Mouse (Mus musculus): ENCODE measurements around the gene Frmd4b. TPM values are rescaled to one million over a fixed set of nuclear protein-coding genes. Genes with fewer than 3 reads are reported as not detected.

The Frmd4b gene
- total and polyA plus RNA-seq, 3 experiments: 0.13 to 0.70 (median 0.13) TPM

DNA sequence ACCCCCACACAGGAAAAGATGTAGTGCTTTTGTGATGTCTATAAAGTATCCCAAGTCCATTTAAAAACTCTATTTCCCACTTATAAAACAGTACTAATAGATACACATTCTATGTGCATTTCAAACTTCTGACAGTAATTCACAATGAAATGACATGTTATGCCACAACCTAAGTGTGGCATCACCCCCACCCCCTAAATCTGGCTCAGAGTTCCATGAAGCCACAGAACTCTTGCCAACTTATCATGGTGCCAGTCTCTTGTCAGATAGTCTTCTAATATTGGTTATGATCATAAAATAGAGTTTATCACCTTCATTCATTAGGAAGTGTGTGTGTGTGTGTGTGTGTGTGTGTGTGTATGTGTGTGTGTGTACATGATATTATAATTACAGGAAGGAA, 3.2 kb downstream of the Frmd4b start:
- Histone ChIP-seq H3K27ac (ENCODE audit: insufficient read depth, low read depth) (no peak overlapping the region), H3K27me3 (replicated peaks) (no peaks in the 10 kb centered on the region), H3K79me2 (replicated peaks; ENCODE audit: control insufficient read depth, extremely low read depth, insufficient read depth, poor library complexity, severe bottlenecking) (no peaks in the 10 kb centered on the region), H3K36me3 (replicated peaks in 1 of 2; ENCODE audit: control insufficient read depth in 1 of 2, insufficient read depth in 1 of 2, low read length in 1 of 2) (no peaks in the 10 kb centered on the region), H3K9ac (ENCODE audit: insufficient read depth, low read depth) (no peak overlapping the region), H3K4me2 (ENCODE audit: insufficient read depth, low read depth, poor library complexity, severe bottlenecking) (no peak overlapping the region), H3K4me1 (ENCODE audit: control insufficient read depth in 1 of 2, insufficient read depth in 2 of 2) (no peaks in the 10 kb centered on the region), H3K9me3 (replicated peaks; ENCODE audit: low read length) (no peaks in the 10 kb centered on the region), H3K4me3 (replicated peaks in 1 of 3; ENCODE audit: low read depth in 2 of 3, low read length in 2 of 3, poor library complexity in 1 of 3) (no peak overlapping the region)
- TF ChIP-seq POLR2A (IDR thresholded peaks at IDR 0.05; ENCODE audit: low read depth, low read length) (no peak), ELF1 (IDR thresholded peaks at IDR 0.05; ENCODE audit: low read depth, low read length) (no peak), KAT2A (IDR thresholded peaks at IDR 0.05; ENCODE audit: insufficient replicate concordance, low read length) (no peak), PAX5 (IDR thresholded peaks at IDR 0.05; ENCODE audit: low read length) (no peak), JUND (conservative IDR thresholded peaks at IDR 0.05; ENCODE audit: low read depth, low read length) (no peak), MEF2A (IDR thresholded peaks at IDR 0.05; ENCODE audit: borderline replicate concordance, low read depth, low read length) (no peak), GABPA (IDR thresholded peaks at IDR 0.05; ENCODE audit: insufficient replicate concordance, low read depth, low read length) (no peak), NRF1 (IDR thresholded peaks at IDR 0.05; ENCODE audit: low read depth, low read length) (no peak), USF2 (conservative IDR thresholded peaks at IDR 0.05; ENCODE audit: low read depth, low read length) (no peak), MXI1 (IDR thresholded peaks at IDR 0.05; ENCODE audit: low read depth, low read length) (no peak), CTCF (conservative IDR thresholded peaks at IDR 0.05 in 1 of 2, IDR thresholded peaks at IDR 0.05 in 1 of 2; ENCODE audit: low read depth in 2 of 2, low read length in 2 of 2) (no peak), ETS1 (conservative IDR thresholded peaks at IDR 0.05; ENCODE audit: low read depth, low read length) (no peak), ZMIZ1 (IDR thresholded peaks at IDR 0.05; ENCODE audit: low read depth, low read length) (no peak), TCF12 (IDR thresholded peaks at IDR 0.05; ENCODE audit: low read depth, low read length) (no peak), POLR2AphosphoS2 (IDR thresholded peaks at IDR 0.05; ENCODE audit: low read depth, low read length) (no peak), ZNF384 (IDR thresholded peaks at IDR 0.05; ENCODE audit: low read depth, low read length) (no peak), TBP (conservative IDR thresholded peaks at IDR 0.05; ENCODE audit: low read depth, low read length) (no peak), IRF4 (IDR thresholded peaks at IDR 0.05; ENCODE audit: low read depth, low read length) (no peak), EP300 (IDR thresholded peaks at IDR 0.05; ENCODE audit: low read length) (no peak), USF1 (IDR thresholded peaks at IDR 0.05; ENCODE audit: low read depth, low read length) (no peak)
- in situ Hi-C loops (cut with MboI; ENCODE audit: low pct_ligation_motif_present, low pct_unique_long_range_greater_than_20kb, low sequenced_read_pairs): no loop called here
- DNase-seq (ENCODE audit: extremely low read depth): no peak
- dilution Hi-C loops (cut with MboI; ENCODE audit: extremely low pct_ligation_motif_present, extremely low pct_unique_long_range_greater_than_20kb, low sequenced_read_pairs): no loop called here

DNA sequence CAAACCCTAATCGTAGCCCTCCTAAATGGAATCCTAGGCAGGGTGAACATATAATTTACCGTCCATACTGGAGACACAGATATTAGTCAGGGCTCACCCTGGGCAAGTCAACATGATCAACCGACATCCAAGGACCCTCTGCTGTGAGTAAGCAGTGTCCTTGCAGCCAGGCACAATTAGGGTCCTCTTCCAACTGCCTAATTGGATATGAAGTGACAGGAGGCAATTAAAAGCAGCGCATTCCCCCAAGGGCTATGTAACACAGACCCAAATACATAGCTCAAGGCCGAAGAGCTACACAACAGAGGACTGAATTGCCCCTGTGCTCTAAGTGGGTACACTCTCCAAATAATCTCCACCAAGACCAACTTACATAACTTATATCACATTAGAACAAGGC, 4.5 kb downstream of the Frmd4b start:
- no peak overlapping the region for H3K4me2 ChIP-seq (ENCODE audit: insufficient read depth, low read depth, poor library complexity, severe bottlenecking)
- no peak for TF ChIP-seq JUND (conservative IDR thresholded peaks at IDR 0.05; ENCODE audit: low read depth, low read length)
- TF ChIP-seq ETS1 (conservative IDR thresholded peaks at IDR 0.05; ENCODE audit: low read depth, low read length): no peak
- TF ChIP-seq MAZ (IDR thresholded peaks at IDR 0.05; ENCODE audit: low read depth, low read length): no peak
- no peak for TF ChIP-seq CTCF (conservative IDR thresholded peaks at IDR 0.05 in 1 of 2, IDR thresholded peaks at IDR 0.05 in 1 of 2; ENCODE audit: low read depth in 2 of 2, low read length in 2 of 2)
- TF ChIP-seq RCOR1 (conservative IDR thresholded peaks at IDR 0.05; ENCODE audit: low read depth, low read length): no peak
- no peak for TF ChIP-seq MAFK (IDR thresholded peaks at IDR 0.05; ENCODE audit: insufficient replicate concordance, low read length)
- no peak for TF ChIP-seq ZNF384 (IDR thresholded peaks at IDR 0.05; ENCODE audit: low read depth, low read length)
- TF ChIP-seq PAX5 (IDR thresholded peaks at IDR 0.05; ENCODE audit: low read length): no peak
- TF ChIP-seq SMC3 (IDR thresholded peaks at IDR 0.05; ENCODE audit: low read depth, low read length): no peak
- no peak for TF ChIP-seq HCFC1 (IDR thresholded peaks at IDR 0.05; ENCODE audit: low read depth, low read length)
- TF ChIP-seq KAT2A (IDR thresholded peaks at IDR 0.05; ENCODE audit: insufficient replicate concordance, low read length): no peak
- no peaks in the 10 kb centered on the region for H3K9me3 ChIP-seq (replicated peaks; ENCODE audit: low read length)
- dilution Hi-C loops (cut with MboI; ENCODE audit: extremely low pct_ligation_motif_present, extremely low pct_unique_long_range_greater_than_20kb, low sequenced_read_pairs) (no loop called here), in situ Hi-C loops (cut with MboI; ENCODE audit: low pct_ligation_motif_present, low pct_unique_long_range_greater_than_20kb, low sequenced_read_pairs) (no loop called here)
- no peaks in the 10 kb centered on the region for H3K79me2 ChIP-seq (replicated peaks; ENCODE audit: control insufficient read depth, extremely low read depth, insufficient read depth, poor library complexity, severe bottlenecking)
- H3K36me3 ChIP-seq (replicated peaks in 1 of 2; ENCODE audit: control insufficient read depth in 1 of 2, insufficient read depth in 1 of 2, low read length in 1 of 2): no peaks in the 10 kb centered on the region
- no peak overlapping the region for H3K9ac ChIP-seq (ENCODE audit: insufficient read depth, low read depth)
- no peaks in the 10 kb centered on the region for H3K27me3 ChIP-seq (replicated peaks)
- H3K4me1 ChIP-seq (ENCODE audit: control insufficient read depth in 1 of 2, insufficient read depth in 2 of 2): no peaks in the 10 kb centered on the region
- H3K27ac ChIP-seq (ENCODE audit: insufficient read depth, low read depth): no peak overlapping the region
- no peak for DNase-seq (ENCODE audit: extremely low read depth)
- H3K4me3 ChIP-seq (replicated peaks in 1 of 3; ENCODE audit: low read depth in 2 of 3, low read length in 2 of 3, poor library complexity in 1 of 3): no peak overlapping the region

All from CH12.LX (cell line).